Mouse (Mus musculus): ENCODE results near the gene Olfr867. TPM values are rescaled to one million over a fixed set of nuclear protein-coding genes. Genes with fewer than 3 reads are reported as not detected.

Olfr867 gene
- not detected in 2 replicates for polyA plus RNA-seq (2015; fragmentation: Nextera tagmentation; extraction: Ambion mirVana)

GRCm38 (mm10) chr9:20057462-20057861 is at the start of gene Olfr867:
Gene Olfr867, minus strand, starts transcription at chr9:20057562.
- no peaks in the 10 kb centered on the region for H3K4me1 ChIP-seq
- H3K36me3 ChIP-seq: no peaks in the 10 kb centered on the region
- no peaks in the 10 kb centered on the region for H3K27me3 ChIP-seq
- WGBS: 66% methylated on average over 1 of the region's 1 CpGs
- H3K4me2 ChIP-seq: no peak within 1 kb of the TSS
- H3K9me3 ChIP-seq: no peaks in the 10 kb centered on the region
- no peak for ATAC-seq (ENCODE audit: borderline replicate concordance, extremely low read depth, low FRiP score, low TSS enrichment)
- H3K27ac ChIP-seq: no peak within 1 kb of the TSS
- H3K4me3 ChIP-seq: no peak within 1 kb of the TSS
- no peak within 1 kb of the TSS for H3K9ac ChIP-seq

- Histone ChIP-seq H3K4me1 (no peaks in the 10 kb centered on the region), H3K27ac (no peak within 1 kb of the TSS)
Observed at GRCm38 (mm10) chr9:20098326-20098725, 41.0 kb upstream of the Olfr867 start, which contains the start of gene Olfr868. Gene Olfr868, plus strand, starts transcription at chr9:20098626.

DNA sequence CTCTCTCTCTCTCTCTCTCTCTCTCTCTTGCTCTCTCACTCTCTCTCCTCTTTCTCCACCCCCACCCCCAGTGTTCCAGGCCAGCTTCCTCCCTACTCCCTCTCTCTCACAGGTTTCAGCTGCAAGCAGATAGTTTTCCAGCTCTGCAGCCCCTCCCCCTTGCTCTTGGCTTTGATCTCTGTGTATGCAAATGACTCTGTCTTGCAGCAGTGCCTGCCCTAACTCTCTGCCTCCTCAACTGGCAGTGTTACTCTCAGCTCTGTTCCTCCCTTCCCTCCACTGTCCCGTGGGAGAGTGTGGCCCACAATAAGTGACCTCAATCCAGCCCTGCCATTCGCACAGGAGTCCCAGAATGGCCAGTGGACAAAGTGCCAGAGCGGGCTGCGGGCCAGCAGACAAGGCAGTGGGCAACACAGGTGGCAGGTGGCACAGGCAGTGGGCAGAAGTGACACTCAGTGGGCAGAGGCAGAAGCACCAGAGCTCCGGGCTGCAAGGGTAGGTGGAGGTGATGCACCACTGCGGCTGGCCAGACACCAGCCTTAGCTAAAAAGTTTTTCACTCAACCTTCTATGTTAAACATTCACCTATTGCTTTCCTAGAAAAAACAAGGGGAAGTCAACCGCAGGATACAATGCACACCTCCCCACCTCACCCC is 16.3 kb upstream of the Olfr867 start:
- no peak overlapping the region for H3K9ac ChIP-seq
- H3K4me1 ChIP-seq: no peaks in the 10 kb centered on the region
- ATAC-seq (ENCODE audit: borderline replicate concordance, extremely low read depth, low FRiP score, low TSS enrichment): no peak
- H3K4me3 ChIP-seq: no peak overlapping the region
- H3K27ac ChIP-seq: no peak overlapping the region
- WGBS: 42% methylated on average over 7 of the region's 7 CpGs
- no peaks in the 10 kb centered on the region for H3K9me3 ChIP-seq
- no peaks in the 10 kb centered on the region for H3K36me3 ChIP-seq
- no peak overlapping the region for H3K4me2 ChIP-seq
- no peaks in the 10 kb centered on the region for H3K27me3 ChIP-seq

More at GRCm38 (mm10) chr9:20098326-20098725, 41.0 kb upstream of the Olfr867 start, which contains the start of gene Olfr868:
- Histone ChIP-seq H3K9ac (no peak within 1 kb of the TSS), H3K36me3 (no peaks in the 10 kb centered on the region), H3K4me3 (no peak within 1 kb of the TSS), H3K27me3 (no peaks in the 10 kb centered on the region), H3K4me2 (no peak within 1 kb of the TSS), H3K9me3 (no peaks in the 10 kb centered on the region; the same call in 1 of the 2 replicates)
- no peak for ATAC-seq (ENCODE audit: borderline replicate concordance, extremely low read depth, low FRiP score, low TSS enrichment)
- WGBS: 46% methylated on average over 2 of the region's 2 CpGs

DNA sequence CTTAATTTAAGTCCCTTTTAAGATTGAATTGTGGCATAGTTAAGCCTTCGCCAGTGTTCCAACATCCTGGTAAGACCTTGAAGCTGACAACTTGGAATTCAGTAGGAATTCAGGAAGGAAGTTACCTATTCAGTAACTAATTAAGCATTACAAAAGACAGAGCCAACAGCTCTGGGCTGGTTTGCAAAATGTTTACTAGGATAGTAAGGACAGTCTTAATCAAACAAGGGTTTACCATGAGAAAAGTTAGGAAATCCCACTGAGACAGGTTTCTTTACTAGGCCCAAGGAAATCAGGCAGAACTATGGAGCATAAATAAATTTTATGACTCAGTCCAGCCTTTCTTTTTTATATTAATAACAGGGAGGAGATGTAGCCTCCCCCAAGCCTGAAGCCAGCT is 13.9 kb upstream of the Olfr867 start:
- no peaks in the 10 kb centered on the region for H3K36me3 ChIP-seq
- H3K27me3 ChIP-seq: no peaks in the 10 kb centered on the region
- H3K4me1 ChIP-seq: no peaks in the 10 kb centered on the region
- no peak overlapping the region for H3K4me3 ChIP-seq
- no peak overlapping the region for H3K27ac ChIP-seq
- WGBS: 87% methylated on average over 1 of the region's 1 CpGs
- no peak overlapping the region for H3K9ac ChIP-seq
- no peak for ATAC-seq (ENCODE audit: borderline replicate concordance, extremely low read depth, low FRiP score, low TSS enrichment)
- no peaks in the 10 kb centered on the region for H3K9me3 ChIP-seq
- H3K4me2 ChIP-seq: no peak overlapping the region

- ATAC-seq (ENCODE audit: borderline replicate concordance, extremely low read depth, low FRiP score, low TSS enrichment): no peak
- 77% methylated on average over 3 of the region's 3 CpGs for WGBS
Observed at GRCm38 (mm10) chr9:20070236-20070635, 12.9 kb upstream of the Olfr867 start.

GRCm38 (mm10) chr9:20047964-20048363 is 9.4 kb downstream of the Olfr867 start:
- Histone ChIP-seq H3K4me3 (no peak overlapping the region), H3K4me2 (no peak overlapping the region), H3K9ac (no peak overlapping the region), H3K4me1 (no peaks in the 10 kb centered on the region), H3K9me3 (0 out of 2 replicates have a peak, but pooled peaks cover 3% of the 10 kb centered on the region), H3K27me3 (no peaks in the 10 kb centered on the region), H3K36me3 (no peaks in the 10 kb centered on the region), H3K27ac (no peak overlapping the region)
- 55% methylated on average over 3 of the region's 3 CpGs for WGBS
- no peak for ATAC-seq (ENCODE audit: borderline replicate concordance, extremely low read depth, low FRiP score, low TSS enrichment)

More at GRCm38 (mm10) chr9:20070236-20070635, 12.9 kb upstream of the Olfr867 start:
- no peaks in the 10 kb centered on the region for H3K27me3 ChIP-seq
- H3K4me1 ChIP-seq: no peaks in the 10 kb centered on the region
- no peaks in the 10 kb centered on the region for H3K9me3 ChIP-seq
- no peak overlapping the region for H3K9ac ChIP-seq
- H3K4me2 ChIP-seq: no peak overlapping the region
- no peak overlapping the region for H3K27ac ChIP-seq
- H3K36me3 ChIP-seq: no peaks in the 10 kb centered on the region
- H3K4me3 ChIP-seq: no peak overlapping the region

DNA sequence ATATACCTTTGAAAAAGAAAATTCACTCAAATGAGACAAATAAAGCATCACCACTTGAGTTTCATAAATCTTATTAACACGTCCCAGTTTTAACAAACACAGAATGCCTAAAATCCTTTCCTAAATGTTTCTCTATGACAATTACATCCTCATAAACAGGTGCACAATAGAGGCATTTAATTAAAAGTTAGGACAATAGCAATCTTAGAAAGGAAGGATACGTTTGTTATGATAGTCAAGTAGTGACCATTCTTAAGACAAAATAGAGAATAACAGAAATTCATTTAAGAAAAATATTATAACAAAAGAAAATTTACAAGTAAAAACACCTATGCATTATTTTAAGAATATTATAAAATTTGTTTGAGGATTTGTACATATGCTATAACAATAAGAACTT is 29.4 kb downstream of the Olfr867 start, which contains the start of gene Olfr866:
Gene Olfr866 (minus strand): TSS at position 101 of the 400 bp plus-strand sequence.
- Histone ChIP-seq H3K9me3 (no peaks in the 10 kb centered on the region), H3K36me3 (no peaks in the 10 kb centered on the region), H3K27me3 (no peaks in the 10 kb centered on the region), H3K9ac (no peak within 1 kb of the TSS), H3K27ac (no peak within 1 kb of the TSS), H3K4me1 (no peaks in the 10 kb centered on the region), H3K4me3 (no peak within 1 kb of the TSS), H3K4me2 (no peak within 1 kb of the TSS)
- no peak for ATAC-seq (ENCODE audit: borderline replicate concordance, extremely low read depth, low FRiP score, low TSS enrichment)
- 62% methylated on average over 2 of the region's 2 CpGs for WGBS

Small RNA genes within 50 kb of the gene (microRNA-seq; reads per million reads assigned to microRNA genes)
- gene Gm26231 (not detected), gene Gm44395 (not detected)

Other genes starting within 250 kb of the Olfr867 start
- not detected in 2 replicates for gene Olfr860, start 207.8 kb downstream of the Olfr867 start, polyA plus RNA-seq (2015; fragmentation: Nextera tagmentation; extraction: Ambion mirVana)
- gene Olfr862, start 169.6 kb downstream of the Olfr867 start, polyA plus RNA-seq (2015; fragmentation: Nextera tagmentation; extraction: Ambion mirVana): not detected in 2 replicates
- gene Olfr77, start 140.7 kb downstream of the Olfr867 start, polyA plus RNA-seq (2015; fragmentation: Nextera tagmentation; extraction: Ambion mirVana): 0.20 and 0.24 TPM in 2 replicates
- not detected in 2 replicates for gene Olfr866, start 29.5 kb downstream of the Olfr867 start, polyA plus RNA-seq (2015; fragmentation: Nextera tagmentation; extraction: Ambion mirVana)
- gene Olfr868, start 41.1 kb upstream of the Olfr867 start, polyA plus RNA-seq (2015; fragmentation: Nextera tagmentation; extraction: Ambion mirVana): not detected in 2 replicates
- gene Olfr869, start 71.4 kb upstream of the Olfr867 start, polyA plus RNA-seq (2015; fragmentation: Nextera tagmentation; extraction: Ambion mirVana): not detected in 2 replicates
- gene Olfr870, start 116.5 kb upstream of the Olfr867 start, polyA plus RNA-seq (2015; fragmentation: Nextera tagmentation; extraction: Ambion mirVana): not detected in 2 replicates
- not detected in 2 replicates for gene Olfr871, start 154.6 kb upstream of the Olfr867 start, polyA plus RNA-seq (2015; fragmentation: Nextera tagmentation; extraction: Ambion mirVana)
- not detected in 2 replicates for gene Olfr872, start 179.6 kb upstream of the Olfr867 start, polyA plus RNA-seq (2015; fragmentation: Nextera tagmentation; extraction: Ambion mirVana)
- gene Olfr39, start 224.8 kb upstream of the Olfr867 start, polyA plus RNA-seq (2015; fragmentation: Nextera tagmentation; extraction: Ambion mirVana): not detected in 2 replicates
- gene Olfr873, start 241.0 kb upstream of the Olfr867 start, polyA plus RNA-seq (2015; fragmentation: Nextera tagmentation; extraction: Ambion mirVana): not detected in 2 replicates